Mouse (Mus musculus) ES-CJ7 (cell line): ENCODE data around the gene Actr8.
A peak's percentile ranks its signal among the peaks of the same experiment; 100 is the strongest.

ENCODE experiments used
- DNase-seq: peaks from one replicate; pipeline ENCODE4 v3.0.0; 2011; ENCODE audit warnings: low read depth, low spot score

Gene Actr8

GRCm38 (mm10) chr14:30038431-30038830 lies 60.3 kb downstream of the Actr8 start:
- DNase-seq = no peak

GRCm38 (mm10) chr14:30039413-30039812 lies 61.3 kb downstream of the Actr8 start:
- DNase-seq = no peak

GRCm38 (mm10) chr14:30041836-30042235 lies 63.7 kb downstream of the Actr8 start:
- no peak for DNase-seq

GRCm38 (mm10) chr14:30043356-30043940 lies 65.3 kb downstream of the Actr8 start:
- DNase-seq = no peak

- DNase-seq = no peak
Observed at GRCm38 (mm10) chr14:30045239-30045638, 67.1 kb downstream of the Actr8 start.

GRCm38 (mm10) chr14:30045704-30046220 lies 67.6 kb downstream of the Actr8 start:
- DNase-seq = no peak

GRCm38 (mm10) chr14:30046976-30047375 lies 68.8 kb downstream of the Actr8 start:
- DNase-seq = no peak

GRCm38 (mm10) chr14:30048049-30048448 lies 69.9 kb downstream of the Actr8 start:
- peak; percentile 27 for DNase-seq

GRCm38 (mm10) chr14:30050280-30050679 lies 72.1 kb downstream of the Actr8 start:
- no peak for DNase-seq

- no peak for DNase-seq
Observed at GRCm38 (mm10) chr14:30054922-30055321, 76.8 kb downstream of the Actr8 start.
